Mouse (Mus musculus) heart, postnatal 36 days (tissue): ENCODE results near the gene Afmid. TPM values are rescaled to one million over a fixed set of nuclear protein-coding genes. Genes with fewer than 3 reads are reported as not detected.
"Not testable (repeated sequence)": the region's sequence is repeated elsewhere in the genome, so short reads cannot be mapped to it uniquely, and the experiment has no call there.

Experiments used
- DNase-seq, 2 experiments: peaks; one replicate each; pipeline ENCODE4 v3.0.0; 2021 to 2022
- intact Hi-C: fragments of 180-260 bp; cut with DNase I; formaldehyde crosslinking; loops from one replicate; pipeline ENCODE4 v1.15.1; 2025
- total RNA-seq, 2 experiments: library from RNA; stranded (reverse); gene quantifications; 2 replicates each; pipeline ENCODE4 v1.2.3; 2021

Gene Afmid
- total RNA-seq, result 1 to 10 TPM; 3.1 TPM

DNA sequence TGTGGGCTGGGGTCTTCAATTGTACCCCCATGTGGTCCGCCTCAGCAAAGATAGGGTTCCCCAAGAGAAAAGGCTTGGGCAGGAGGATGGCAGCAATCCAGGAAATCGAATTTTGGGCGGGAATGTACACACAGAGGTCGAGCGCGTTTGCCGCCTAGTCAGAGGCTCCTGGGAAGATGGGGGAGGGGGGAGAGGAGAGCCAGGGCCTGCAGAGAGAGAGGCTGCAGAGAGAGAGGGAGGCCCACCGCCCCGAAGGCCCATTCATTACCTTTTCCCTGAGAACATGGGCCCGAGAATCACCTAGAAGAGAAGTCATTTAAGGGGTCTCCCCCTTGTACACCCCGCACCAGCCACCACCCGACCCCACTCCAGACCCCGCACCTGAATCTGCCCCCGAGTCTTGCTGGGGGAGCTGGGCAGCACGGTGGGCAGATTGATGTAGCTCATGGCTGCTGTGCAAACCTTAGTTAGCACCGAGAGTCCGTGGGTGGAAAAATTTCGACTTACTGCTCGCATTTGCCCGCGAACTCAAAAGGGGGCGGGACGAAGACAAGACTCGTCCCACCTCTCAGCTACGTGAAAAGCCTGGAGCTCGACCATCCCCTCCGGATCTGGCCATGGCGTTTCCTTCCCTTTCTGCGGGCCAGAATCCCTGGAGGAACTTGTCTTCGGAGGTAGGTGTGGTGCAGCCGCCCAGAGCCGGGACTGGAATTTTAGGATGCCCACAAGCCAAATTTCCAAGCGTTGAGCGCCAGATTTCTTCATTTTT, at the start of gene Afmid, which contains the start of gene Tk1:
Gene Afmid, plus strand, starts transcription at position 592 of the 769 bp plus-strand sequence.
Gene Tk1, minus strand, starts transcription at position 760 of the 769 bp plus-strand sequence.
- intact Hi-C loops, result loop anchor here (1.0 to 5.0 kb wide), 3 partner anchors 43 to 343 kb away; partner anchors contain the start of genes Gm11733, Tmc6 and Tmc8
- DNase-seq, result peak; percentile 67 to 68

DNA sequence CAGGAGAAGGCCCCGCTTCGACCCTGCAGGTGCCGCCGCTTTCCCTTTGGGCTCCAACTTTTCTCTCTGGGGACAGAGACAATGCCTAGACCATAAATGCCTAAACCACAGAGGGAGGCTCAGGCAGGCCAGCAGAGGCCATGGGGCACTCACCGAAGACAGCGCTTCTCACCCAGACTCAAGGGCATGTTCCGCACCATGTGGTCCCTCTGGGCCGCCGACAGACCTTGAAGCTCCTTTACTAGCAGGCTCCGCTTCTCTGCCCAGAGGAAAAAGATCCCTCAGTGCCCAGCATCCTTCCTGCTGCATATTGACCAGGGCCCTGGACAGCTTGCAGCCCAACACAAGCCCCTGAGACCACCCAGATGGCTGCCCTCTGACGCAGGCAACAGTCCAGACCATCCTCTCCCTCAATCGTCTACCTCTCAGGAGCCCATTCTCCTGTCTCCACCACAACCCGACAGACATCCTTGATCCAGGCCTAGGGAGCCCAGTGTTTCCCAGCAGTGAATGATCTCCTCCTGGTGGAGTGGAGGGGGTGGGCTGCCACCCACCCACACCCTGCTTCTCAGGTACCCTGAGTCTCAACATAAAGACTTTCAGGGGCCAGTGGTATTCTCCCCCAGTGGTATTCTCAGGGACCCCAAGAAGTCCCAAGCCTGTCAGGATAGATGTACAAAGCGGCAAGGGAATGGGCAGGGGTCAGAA, 49.5 kb upstream of the Afmid start:
- no peak for DNase-seq
- intact Hi-C loops, result loop anchor here (5.0 kb wide), 1 partner anchor 389 kb away; no protein-coding TSS in a partner anchor

DNA sequence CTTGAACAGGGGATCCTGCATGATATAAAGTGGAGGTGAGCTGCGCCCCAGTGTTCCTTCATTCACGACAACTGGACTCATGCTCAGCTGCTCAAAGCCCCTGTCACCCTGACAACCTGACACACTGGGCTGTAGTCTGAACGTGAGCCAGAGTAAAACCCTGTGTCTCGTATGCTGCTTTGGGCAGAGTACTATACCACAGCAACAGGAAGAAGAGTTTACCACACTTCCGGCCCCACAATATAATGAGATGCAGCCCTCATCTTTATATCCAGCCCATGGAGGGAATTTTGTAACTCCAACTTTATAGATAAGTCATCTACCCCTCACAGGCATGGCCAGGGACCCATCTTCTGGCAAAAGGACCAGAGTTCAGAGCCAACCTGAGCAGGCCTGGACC, 48.6 kb upstream of the Afmid start:
- no peak for DNase-seq
- intact Hi-C loops, result loop anchor here (5.0 kb wide), 1 partner anchor 390 kb away; no protein-coding TSS in a partner anchor

DNA sequence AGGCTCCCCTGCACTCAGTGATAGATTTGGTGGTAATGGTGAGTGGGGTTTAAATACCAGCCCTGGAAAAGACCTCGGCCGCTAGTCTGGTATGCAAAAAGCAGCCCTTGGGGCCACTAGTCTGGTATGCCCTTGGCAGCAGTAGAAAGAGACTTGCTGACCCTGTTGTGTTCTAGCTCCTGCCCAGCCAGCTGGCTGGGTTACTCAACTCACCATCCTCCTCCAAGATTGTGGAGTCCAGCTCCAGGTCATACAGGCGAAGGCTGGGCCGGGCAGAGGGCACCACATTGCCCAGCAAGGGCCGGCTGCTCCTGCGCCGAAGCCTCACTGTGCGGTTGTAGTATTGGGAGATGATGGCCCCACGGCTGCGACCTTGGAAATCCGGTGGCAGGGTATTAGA, 47.7 kb upstream of the Afmid start:
- intact Hi-C loops, result loop anchor here (5.0 kb wide), 1 partner anchor 391 kb away; no protein-coding TSS in a partner anchor
- no peak for DNase-seq

DNA sequence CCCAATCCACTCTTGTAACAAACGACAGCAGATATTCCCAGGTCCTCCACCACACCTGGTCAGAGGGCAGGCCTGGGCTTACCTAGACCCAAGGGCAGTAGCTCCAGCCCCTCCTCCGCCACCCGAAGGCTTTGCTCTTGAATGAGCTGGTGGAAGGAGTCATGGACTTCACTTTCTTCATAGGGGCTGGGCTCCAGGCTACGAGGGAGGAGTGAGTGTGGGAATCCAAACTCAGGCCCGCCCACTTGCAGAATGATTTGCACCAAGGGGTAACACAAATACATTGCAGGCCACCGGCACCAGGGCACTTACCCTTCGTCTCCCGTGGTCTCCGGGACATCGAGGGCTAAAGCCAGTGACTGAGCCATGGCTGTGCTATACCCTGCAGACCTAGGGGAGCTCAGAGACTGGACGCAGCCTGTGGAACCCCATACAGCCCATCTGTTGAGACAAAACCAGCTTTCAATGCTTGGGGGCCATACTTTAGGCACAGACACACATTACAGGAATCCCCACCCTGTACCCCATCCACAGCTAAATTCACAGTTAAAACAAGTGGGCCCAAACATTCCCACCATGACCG, 46.8 kb upstream of the Afmid start:
- no peak for DNase-seq
- intact Hi-C loops, result loop anchor here (5.0 kb wide), 1 partner anchor 392 kb away; no protein-coding TSS in a partner anchor

DNA sequence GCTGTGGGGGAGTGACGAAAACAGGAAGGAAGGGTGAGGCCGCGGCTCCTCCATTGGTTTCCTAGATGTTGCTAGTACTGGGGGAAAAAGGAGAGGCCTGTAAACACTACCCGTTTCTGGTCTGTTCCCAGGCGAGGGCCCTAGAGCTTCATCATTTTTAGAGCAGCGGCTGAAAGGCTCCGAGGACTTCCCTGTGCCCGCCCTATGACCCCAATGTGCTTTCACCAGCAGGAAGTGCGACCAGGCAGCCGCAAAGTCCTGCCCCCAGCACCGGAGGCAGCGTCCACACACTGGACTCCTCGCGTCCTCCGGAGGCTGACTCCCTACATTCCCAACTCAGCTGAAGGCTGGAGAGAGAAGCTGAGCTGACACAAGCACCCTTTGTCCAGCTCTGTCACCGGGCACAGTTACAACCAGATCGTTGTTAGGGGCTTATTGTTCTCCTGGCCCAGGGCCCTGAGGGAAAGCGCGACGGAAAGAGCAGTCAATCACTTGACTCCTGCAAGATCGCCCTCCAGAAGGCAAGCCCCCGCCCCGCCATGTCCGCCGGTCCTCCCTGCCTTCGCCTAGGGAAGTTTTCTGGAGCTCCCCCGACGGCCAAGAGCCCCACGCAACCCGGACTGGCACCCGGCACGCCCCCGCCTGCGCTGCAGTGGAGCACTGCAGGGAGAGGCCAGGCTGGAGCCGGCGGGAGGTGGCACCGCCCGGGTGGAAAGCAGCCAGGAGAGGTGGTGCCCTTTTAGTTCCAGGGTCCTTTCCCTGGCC, 46.1 kb upstream of the Afmid start:
- intact Hi-C loops, result loop anchor here (5.0 kb wide), 1 partner anchor 392 kb away; no protein-coding TSS in a partner anchor
- DNase-seq, result peak; percentile 74 to 78

DNA sequence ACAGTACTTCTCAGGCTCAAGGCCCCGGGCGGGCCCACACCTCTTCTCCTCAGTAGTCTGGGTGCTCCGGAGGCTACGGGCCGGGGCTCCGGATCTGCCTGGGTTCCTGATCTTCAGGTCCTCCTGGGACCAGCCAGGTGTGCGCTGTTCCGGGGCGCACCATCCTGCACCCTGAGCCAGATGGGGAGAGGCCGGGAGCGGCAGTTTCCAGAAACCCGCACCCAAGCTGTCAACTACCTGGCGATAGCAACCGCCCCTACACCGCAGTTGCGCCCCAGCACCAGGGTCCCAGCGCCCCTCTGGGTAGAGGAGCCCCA, 45.6 kb upstream of the Afmid start:
- intact Hi-C loops, result no loop called here

DNA sequence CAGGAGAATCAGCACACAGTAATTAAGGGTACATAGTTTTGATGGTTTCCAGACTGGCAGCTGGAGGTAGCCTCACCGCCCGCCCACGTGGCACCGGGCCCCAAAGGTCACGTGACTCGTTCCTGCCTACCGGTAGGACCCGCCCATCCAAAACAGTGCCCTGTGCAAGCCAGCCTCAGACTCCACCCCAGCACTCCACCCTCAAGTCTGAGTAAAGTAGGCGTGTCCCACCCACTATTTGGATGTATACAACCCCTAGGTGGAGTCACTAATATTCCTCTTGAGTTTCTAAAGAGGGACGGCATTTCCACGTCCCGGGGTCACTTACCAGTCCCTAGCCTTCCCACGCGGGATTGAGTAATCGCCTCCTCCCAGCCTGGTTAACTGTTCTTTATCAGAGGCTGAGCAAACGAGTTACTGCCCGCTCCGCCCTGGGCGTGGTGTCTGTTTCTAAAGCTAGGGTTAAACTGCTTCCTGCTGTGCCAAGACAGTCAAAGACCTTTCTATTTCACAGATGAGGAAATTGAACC, 45.1 kb upstream of the Afmid start:
- intact Hi-C loops, result no loop called here

More for the DNA sequence above, 45.6 kb upstream of the Afmid start:
- no peak for DNase-seq

DNA sequence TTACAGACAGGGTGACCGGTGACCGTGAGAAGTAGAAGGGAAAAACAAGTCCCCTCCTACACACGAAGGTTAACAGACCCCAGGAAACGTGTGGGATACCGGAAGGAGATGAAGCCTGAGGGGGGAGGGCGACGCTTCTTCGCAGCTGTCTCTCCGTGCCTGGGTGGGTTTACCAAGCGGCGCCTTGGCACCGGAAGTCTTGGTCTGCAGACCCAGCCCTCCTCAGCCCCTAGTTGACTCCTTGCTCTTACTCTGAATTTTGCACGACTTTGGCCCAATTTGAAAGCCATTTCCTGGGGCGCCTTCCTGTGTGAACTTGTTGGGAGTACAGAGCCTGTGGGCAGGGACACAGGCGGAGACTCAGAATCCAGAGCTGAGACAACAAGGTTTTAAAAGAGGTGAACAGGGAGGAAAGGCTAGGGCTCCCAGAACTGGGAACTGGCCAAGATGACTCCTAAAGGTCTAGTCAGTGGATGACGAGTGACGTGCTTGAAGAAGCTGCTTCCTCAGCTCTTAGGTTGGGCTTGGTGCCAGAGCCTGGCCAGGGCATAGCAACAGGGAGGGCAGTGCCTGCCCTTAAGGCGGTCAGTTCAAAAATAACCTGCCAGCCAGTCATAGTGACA, 44.4 kb upstream of the Afmid start:
- peak; percentile 71 to 74 for DNase-seq
- intact Hi-C loops, result no loop called here

More for the DNA sequence above, 45.1 kb upstream of the Afmid start:
- peak; percentile 82 to 84 for DNase-seq

DNA sequence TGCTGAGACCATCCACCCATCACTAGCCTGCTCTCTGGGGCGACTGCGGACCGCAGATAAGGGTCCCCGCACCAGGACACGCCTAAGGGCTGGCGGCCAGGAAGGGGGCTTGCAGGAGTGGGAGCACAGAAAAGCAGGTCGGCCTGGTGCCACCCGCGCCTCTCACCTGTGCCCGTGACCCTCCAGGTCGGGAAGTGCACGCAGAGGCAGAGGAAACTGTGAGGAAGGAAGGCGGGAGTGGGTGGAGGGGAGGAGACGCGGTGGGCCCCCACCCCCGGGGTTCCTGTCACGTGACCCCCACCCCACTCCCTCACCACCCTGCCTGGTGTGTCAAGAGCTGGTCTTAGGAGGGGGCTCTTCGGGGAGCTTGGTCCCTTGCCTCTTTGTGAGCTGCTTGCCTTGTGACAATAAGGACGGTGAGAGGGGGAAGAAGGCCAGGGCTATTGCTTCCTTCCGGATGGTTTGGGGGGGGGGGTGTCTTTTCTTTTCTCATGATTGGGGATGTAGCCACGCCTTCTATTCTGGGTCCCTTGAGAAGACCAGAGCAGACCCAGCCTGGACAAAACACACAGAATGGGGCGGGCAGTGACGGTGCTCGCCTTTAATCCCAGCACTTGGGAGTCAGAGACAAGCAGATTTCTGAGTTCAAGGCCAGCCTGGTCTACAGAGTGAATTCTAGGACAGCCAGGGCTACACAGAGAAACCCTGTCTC, 43.6 kb upstream of the Afmid start, which contains the start of the genes Tmc8 and Tmc6:
Gene Tmc8, plus strand, starts transcription at position 84 of the 712 bp plus-strand sequence.
Gene Tmc6, minus strand, starts transcription at position 206 of the 712 bp plus-strand sequence.
- peak; percentile 58 to 67 for DNase-seq
- intact Hi-C loops, result loop anchor here (2.0 kb wide), 1 partner anchor 43 kb away; the partner anchor contains the start of gene Afmid

DNA sequence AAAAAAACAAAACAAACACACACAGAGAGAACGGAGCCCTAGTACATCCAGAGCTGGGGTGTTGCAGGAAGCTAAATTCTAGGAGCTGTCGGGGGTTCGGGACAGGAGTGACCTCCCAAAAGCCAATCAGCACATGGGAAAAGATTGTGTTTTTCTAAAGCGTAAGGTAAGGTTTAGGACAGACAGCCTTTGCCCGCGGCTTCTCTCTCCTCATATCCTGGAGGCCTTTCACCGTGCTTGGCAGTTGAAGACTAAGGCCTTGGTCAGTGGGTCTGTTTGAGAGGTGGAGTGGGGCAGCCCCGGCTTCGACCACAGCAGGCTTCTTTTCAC, 43.1 kb upstream of the Afmid start:
- DNase-seq, result no peak
- intact Hi-C loops, result loop anchor here (2.0 kb wide), 1 partner anchor 42 kb away; the partner anchor contains the start of gene Afmid

DNA sequence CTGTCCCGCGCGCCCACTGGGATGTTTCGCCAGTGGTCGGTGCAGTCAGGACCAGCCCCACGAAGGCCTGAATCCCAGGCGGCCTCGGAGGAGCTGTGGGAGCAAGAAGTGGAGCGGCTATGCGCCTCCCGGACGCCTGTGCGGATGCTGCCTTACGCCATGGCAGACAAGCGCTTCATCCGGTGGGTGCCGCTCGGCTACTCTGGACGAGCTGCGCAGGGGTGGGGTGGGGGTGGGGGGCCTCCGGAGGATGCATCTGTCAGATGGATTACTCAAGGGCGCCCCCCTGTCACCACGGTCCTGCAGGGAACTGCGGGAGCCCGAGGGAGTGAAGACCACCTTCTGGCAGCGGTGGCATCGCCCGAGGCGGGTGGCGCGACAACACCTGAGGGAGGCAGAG, 42.6 kb upstream of the Afmid start:
- intact Hi-C loops, result loop anchor here (2.0 kb wide), 1 partner anchor 42 kb away; the partner anchor contains the start of gene Afmid
- peak; percentile 64 to 73 for DNase-seq

DNA sequence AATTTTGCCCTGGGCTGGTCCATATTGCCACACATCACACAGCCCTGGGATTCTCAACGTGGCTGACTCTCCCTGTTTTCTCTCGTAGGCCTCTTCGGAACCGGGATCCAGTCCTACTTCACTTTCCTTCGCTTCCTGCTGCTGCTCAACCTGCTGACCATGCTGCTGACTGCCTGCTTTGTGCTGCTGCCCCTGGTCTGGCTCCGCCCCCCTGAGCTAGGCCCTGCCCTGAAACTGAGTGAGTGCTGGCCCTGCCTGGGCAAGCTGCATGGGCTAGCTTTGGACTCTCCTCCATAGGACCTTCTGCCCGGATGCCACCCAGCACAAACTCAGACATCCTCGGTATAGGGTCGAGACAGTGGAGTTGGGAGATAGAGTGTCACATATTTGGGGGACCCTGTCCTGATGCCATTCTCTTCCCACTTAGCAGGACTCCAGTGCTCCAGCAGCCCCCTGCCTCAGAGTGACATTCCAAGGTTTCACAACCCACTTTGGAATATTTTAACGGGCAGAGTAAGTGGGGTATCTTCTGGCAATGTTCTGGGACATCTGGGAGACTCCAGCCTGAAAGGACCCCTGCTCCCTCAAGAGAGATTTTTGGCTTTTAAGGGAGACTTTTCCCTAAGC, 41.9 kb upstream of the Afmid start:
- intact Hi-C loops, result loop anchor here (2.0 kb wide), 1 partner anchor 41 kb away; the partner anchor contains the start of gene Afmid
- DNase-seq, result peak in 1 of 2 experiments; percentile 40

DNA sequence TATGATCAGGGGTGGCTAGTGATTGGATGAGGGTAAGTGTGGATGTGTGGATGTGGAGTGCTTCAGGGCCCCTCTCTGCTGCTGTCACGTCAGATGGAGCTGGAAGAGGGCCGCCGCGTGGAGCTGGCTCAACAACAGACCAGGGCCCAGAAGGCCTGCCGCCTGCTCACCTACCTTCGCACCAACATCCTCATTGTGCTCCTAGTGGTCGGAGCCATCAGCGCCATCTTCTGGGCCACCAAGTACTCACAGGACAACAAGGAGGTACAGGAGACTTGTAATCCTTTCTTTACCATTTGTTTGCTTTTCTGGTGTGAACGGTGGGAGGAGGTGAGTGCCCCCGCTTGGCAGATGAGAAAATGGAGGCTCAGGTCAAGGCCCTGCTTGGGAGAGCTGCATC, 39.4 kb upstream of the Afmid start:
- peak; percentile 54 to 65 for DNase-seq
- intact Hi-C loops, result loop anchor here (2.0 kb wide), 1 partner anchor 75 kb away; no protein-coding TSS in a partner anchor

DNA sequence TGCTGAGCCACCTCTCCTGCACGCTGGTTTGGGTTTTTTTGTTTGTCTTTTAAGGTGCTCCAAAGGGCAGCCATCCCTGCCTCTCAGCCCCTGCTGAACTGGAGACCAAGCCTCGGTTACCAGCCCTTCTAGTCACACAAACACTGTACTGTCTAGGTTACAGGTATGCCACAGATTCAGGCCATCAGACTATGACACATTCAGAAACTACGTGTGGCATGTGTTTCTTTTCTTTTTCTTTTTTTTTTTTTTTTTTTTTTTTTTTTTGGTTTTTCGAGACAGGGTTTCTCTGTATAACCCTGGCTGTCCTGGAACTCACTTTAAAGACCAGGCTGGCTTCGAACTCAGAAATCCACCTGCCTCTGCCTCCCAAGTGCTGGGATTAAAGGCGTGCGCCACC, 37.2 kb upstream of the Afmid start:
- intact Hi-C loops, DNase-seq: not testable (repeated sequence)

DNA sequence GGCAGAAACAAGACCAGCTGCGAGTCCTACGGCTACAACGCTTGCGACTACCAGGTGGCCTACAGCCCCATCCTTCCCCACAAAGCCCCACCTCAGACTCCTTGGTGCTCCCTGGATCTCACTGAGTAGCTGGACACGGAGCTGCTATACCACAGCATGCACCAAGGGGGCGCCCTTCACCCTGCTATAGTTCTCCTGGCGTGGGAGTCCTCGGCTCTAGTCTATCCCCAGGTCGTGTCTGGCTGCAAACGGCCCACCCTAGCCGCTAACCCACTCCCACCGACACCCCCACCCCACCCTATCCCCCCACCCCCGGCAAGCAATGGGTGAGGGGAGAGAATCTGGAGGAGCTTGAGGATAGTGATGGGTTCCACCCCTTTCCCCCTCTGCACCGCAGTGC, 35.4 kb upstream of the Afmid start:
- intact Hi-C loops, result loop anchor here (1.0 kb wide), 1 partner anchor 34 kb away; no protein-coding TSS in a partner anchor
- peak; percentile 78 to 81 for DNase-seq

DNA sequence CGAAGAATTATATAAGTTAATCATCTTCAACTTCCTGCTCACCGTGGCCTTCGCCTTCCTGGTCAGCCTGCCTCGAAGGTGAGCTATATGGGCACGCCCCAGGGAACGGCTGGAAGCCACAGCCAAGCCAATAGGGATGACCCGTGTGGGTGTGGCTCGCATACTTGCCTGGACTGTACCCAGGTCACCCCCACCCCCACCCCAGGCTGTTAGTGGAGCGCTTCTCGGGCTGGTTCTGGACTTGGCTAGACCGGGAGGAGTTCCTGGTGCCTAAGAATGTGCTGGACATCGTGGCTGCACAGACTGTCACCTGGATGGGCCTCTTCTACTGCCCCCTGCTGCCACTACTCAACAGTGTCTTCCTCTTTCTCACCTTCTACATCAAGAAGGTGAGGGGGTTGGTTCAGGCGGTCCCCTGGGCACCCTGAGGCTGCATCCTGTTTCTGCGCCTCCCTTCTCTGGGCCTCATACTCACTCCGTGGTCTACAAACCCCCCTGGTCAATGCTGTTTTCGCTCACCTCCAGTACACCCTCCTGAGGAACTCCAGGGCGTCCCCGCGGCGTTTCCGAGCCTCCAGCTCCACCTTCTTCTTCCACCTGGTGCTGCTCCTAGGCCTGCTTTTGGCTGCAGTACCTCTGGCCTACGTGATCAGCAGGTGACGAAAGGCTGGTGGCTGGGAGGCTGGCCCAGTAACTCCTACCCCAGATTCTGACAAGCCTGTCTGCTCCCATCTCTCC, 34.9 kb upstream of the Afmid start:
- DNase-seq, result no peak
- intact Hi-C loops, result loop anchor here (1.0 kb wide), 1 partner anchor 33 kb away; no protein-coding TSS in a partner anchor
